ENCODE assay signal across 7 mouse cellular contexts in genomic region chr10:63574100-63574609, GRCm38 (mm10).
DNase-seq lines count a peak whose midpoint lies in the region; TF ChIP-seq lines count a peak whose summit lies in the region.

No protein-coding gene starts in this region.

- no peak overlapping the region for H3K27ac ChIP-seq in layer of hippocampus, adult 2 months

- DNase-seq in layer of hippocampus, adult 2 months (ENCODE audit: low spot score in 2 of 2): no peak
- DNase-seq in layer of hippocampus, postnatal 36 days: no peak
- peak; percentile 6 for DNase-seq in Muller cell, postnatal 12 days (ENCODE audit: inconsistent ontology term)
- peak; percentile 64 for DNase-seq in brain, adult 2 months (ENCODE audit: low read depth, low spot score)
- peak; percentile 8 for DNase-seq in kidney, postnatal 14 days
- DNase-seq in retina, embryonic 14.5 days (ENCODE audit: low spot score): peak; percentile 30
- DNase-seq in yolk sac, embryonic 10.5 days (ENCODE audit: low spot score): no peak

- TF ChIP-seq CTCF in layer of hippocampus, adult 2 months (conservative IDR thresholded peaks at IDR 0.05): peak; percentile 72

- no peak overlapping the region for H3K4me3 ChIP-seq in layer of hippocampus, adult 2 months

Comparison
In these comparisons a context has a peak if more than half of its experiments do, and no peak if none do; other contexts are left out.
1. DNase-seq: peak in Muller cell, postnatal 12 days (single experiment), brain, adult 2 months (single experiment), kidney, postnatal 14 days (single experiment) and retina, embryonic 14.5 days (single experiment); none in layer of hippocampus, adult 2 months (0 of 2), layer of hippocampus, postnatal 36 days (0 of 2) and yolk sac, embryonic 10.5 days (single experiment).